Mouse (Mus musculus) stomach, postnatal 0 days (tissue): ENCODE results near the gene Hk1. TPM values are rescaled to one million over a fixed set of nuclear protein-coding genes. Genes with fewer than 3 reads are reported as not detected.

Experiments
- ATAC-seq: fragments of 200-750 bp; cut with Nextera tagmentation; 2 replicates; pipeline ENCODE4 v1.8.0; 2017; ENCODE audit not compliant: low FRiP score, low TSS enrichment
- DNase-seq: peaks from one replicate; pipeline ENCODE4 v3.0.0-alpha.2; 2016; ENCODE audit warnings: low spot score
- H3K27ac ChIP-seq: fragments of 300-500 bp; sonication (generic); replicated peaks from 2 replicates; pipeline ENCODE4 v1.5.1; 2014; ENCODE audit warnings: mild to moderate bottlenecking, control low read depth
- H3K27me3 ChIP-seq: fragments of 300-500 bp; sonication (generic); 2 replicates; pipeline ENCODE4 v1.6.1; 2014; ENCODE audit warnings: low read length; ENCODE audit not compliant: control insufficient read depth, insufficient read depth
- H3K36me3 ChIP-seq: fragments of 300-500 bp; sonication (generic); 2 replicates; pipeline ENCODE4 v1.6.1; 2014; ENCODE audit warnings: low read length, mixed read lengths; ENCODE audit not compliant: control insufficient read depth, insufficient read depth
- H3K4me1 ChIP-seq: fragments of 300-500 bp; sonication (generic); replicated peaks from 2 replicates; pipeline ENCODE4 v1.6.1; 2014; ENCODE audit warnings: antibody characterized with exemption; ENCODE audit not compliant: control insufficient read depth, insufficient read depth
- H3K4me2 ChIP-seq: fragments of 300-500 bp; sonication (generic); replicated peaks from 2 replicates; pipeline ENCODE4 v1.6.1; 2014; ENCODE audit warnings: low read depth, mild to moderate bottlenecking, control low read depth, moderate library complexity
- H3K4me3 ChIP-seq: fragments of 300-500 bp; sonication (generic); 2 replicates; pipeline ENCODE4 v1.5.1; 2014; ENCODE audit warnings: low read depth, low read length, control low read depth
- H3K9ac ChIP-seq: fragments of 300-500 bp; sonication (generic); 2 replicates; pipeline ENCODE4 v1.6.1; 2014; ENCODE audit warnings: mild to moderate bottlenecking, low read length, control low read depth, mixed read lengths
- H3K9me3 ChIP-seq: fragments of 300-500 bp; sonication (generic); 2 replicates; pipeline ENCODE4 v1.6.1; 2016; ENCODE audit warnings: low read length; ENCODE audit not compliant: control insufficient read depth
- CTCF ChIP-seq: IDR thresholded peaks from 2 replicates; pipeline ENCODE4 v1.5.1; 2016; ENCODE audit warnings: antibody characterized with exemption, low read depth, mild to moderate bottlenecking, moderate library complexity
- EP300 ChIP-seq: optimal IDR thresholded peaks from 2 replicates; pipeline ENCODE3; 2016; ENCODE audit warnings: antibody characterized with exemption
- WGBS: fragments of 180-500 bp; shearing (Covaris S2); extraction: QIAGEN DNeasy Blood & Tissue Kit; methylation state at CpG from one replicate; pipeline ENCODE4 v1.1.7; 2014; 5-methylcytosine and 5-hydroxymethylcytosine counted together
- polyA plus RNA-seq: library from polyadenylated mRNA; unstranded; fragments of >200 nt; fragmentation: Nextera tagmentation; extraction: Ambion mirVana; gene quantifications from 2 replicates; pipeline ENCODE4 v1.2.1, GENCODE M21; 2015

The Hk1 gene
- polyA plus RNA-seq, 1 experiment from 2014 or later, result 36.5 TPM

DNA sequence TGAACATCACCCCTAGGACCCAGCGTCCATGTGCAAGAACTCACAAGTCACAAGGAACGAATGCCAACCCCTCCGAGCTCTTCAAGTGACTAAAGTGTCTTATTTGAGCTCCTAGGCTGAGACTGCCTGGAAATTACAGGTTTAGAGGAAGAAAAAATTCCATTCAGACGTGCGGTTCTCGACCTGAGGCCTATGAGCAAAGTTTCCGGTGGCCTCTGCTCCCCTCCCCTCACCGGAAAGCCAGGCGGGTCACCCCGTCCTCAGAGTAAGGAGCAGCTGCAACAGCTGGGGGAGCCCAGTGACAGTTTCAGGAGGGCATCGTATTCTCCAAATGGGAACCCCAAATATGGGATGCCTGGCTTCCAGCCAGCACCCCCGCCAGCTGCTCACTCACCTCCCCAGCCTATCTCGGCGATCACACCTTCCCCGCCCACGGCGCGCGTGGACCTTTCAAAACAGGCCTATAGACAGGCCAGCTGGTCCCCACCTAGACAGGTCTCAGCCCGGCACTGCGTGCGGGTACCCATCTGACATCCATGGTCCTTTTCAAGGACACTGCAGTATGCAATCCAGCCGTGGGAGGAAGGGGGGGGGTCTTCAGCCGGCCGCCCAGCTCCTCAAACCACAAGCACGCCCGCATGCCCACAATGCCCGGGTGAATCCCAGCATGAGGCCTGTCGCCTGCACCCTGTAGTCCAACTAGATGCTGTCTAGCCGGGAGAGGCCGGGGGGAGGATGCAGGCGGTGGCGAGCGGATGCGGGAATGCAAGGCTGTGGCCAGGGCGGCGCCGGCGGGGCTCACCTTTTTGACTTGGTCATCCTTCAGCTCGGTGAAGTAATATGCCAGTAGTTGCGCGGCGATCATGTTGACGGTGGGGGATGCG is 40.3 kb downstream of the Hk1 start:
- DNase-seq, result peak; percentile 53

DNA sequence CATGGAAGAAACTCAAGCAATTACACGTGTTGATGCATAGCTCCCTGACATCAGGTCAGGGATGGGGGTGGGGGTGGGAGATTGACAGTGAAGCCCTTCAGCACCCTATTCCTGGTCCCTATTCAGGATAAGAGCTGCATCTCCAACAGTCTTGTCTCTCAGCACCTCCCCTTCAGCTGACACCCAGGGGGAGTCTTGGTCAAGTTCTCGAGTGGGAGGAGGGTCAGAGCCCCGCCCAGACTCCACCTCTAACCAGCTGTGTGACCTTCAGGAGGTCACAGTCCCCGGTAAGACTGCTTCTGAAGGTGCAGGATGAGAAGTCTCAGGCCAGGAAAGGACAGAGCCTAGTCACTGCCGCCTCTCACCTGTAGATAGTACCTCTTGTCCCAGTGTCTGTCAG is 41.1 kb downstream of the Hk1 start:
- Histone ChIP-seq H3K9ac (peak overlapping the region; percentile 76; the same call in 1 of the 2 replicates), H3K9me3 (no peaks in the 10 kb centered on the region), H3K4me3 (peak overlapping the region; percentile 77), H3K27me3 (no peaks in the 10 kb centered on the region), H3K4me2 (peak overlapping the region; percentile 90), H3K36me3 (no peaks in the 10 kb centered on the region), H3K27ac (peak overlapping the region; percentile 92), H3K4me1 (peaks cover 10% of the 10 kb centered on the region)
- ATAC-seq, result no peak
- TF ChIP-seq CTCF (no peak), EP300 (no peak)
- DNase-seq, result no peak
- WGBS, result 25% methylated on average over 5 of the region's 5 CpGs

More for the DNA sequence above, 40.3 kb downstream of the Hk1 start:
- Histone ChIP-seq H3K9ac (peak overlapping the region; percentile 76), H3K27me3 (no peaks in the 10 kb centered on the region), H3K4me2 (peak overlapping the region; percentile 90), H3K27ac (peak overlapping the region; percentile 92), H3K36me3 (no peaks in the 10 kb centered on the region), H3K9me3 (no peaks in the 10 kb centered on the region), H3K4me1 (peaks cover 10% of the 10 kb centered on the region), H3K4me3 (peak overlapping the region; percentile 77)
- no peak for TF ChIP-seq CTCF
- no peak for TF ChIP-seq EP300
- WGBS, result 3% methylated on average over 44 of the region's 45 CpGs
- ATAC-seq, result peak; percentile 13

DNA sequence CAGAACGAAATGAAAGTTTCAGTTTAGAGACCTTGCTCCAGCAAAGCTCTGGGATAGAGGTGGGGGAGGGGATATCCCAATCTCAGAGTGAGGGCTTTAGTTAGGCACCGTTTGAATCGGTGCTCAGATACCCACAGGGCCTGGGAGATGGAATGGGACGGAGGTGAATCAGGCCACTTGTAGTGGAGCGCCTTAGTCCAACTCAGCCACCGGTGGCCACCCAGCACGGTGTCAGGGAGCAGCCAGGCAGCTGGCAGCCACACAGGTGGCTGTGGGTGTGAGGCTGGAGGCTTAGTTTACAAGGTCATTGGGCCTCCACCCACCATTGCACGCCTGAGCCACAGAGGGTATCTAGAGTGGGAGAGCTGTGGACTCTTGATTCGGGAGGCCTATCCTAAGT is 41.5 kb downstream of the Hk1 start:
- TF ChIP-seq EP300 (no peak), CTCF (no peak)
- peak overlapping the region; percentile 18; the same call in 1 of the 2 replicates for H3K9ac ChIP-seq
- H3K4me1 ChIP-seq, result peaks cover 10% of the 10 kb centered on the region
- no peaks in the 10 kb centered on the region for H3K9me3 ChIP-seq
- H3K27me3 ChIP-seq, result no peaks in the 10 kb centered on the region
- DNase-seq (peak; percentile 43), ATAC-seq (no peak)
- WGBS, result 41% methylated on average over 9 of the region's 9 CpGs
- H3K27ac ChIP-seq, result peak overlapping the region; percentile 92
- H3K4me3 ChIP-seq, result no peak overlapping the region
- H3K36me3 ChIP-seq, result no peaks in the 10 kb centered on the region
- peak overlapping the region; percentile 90 for H3K4me2 ChIP-seq

DNA sequence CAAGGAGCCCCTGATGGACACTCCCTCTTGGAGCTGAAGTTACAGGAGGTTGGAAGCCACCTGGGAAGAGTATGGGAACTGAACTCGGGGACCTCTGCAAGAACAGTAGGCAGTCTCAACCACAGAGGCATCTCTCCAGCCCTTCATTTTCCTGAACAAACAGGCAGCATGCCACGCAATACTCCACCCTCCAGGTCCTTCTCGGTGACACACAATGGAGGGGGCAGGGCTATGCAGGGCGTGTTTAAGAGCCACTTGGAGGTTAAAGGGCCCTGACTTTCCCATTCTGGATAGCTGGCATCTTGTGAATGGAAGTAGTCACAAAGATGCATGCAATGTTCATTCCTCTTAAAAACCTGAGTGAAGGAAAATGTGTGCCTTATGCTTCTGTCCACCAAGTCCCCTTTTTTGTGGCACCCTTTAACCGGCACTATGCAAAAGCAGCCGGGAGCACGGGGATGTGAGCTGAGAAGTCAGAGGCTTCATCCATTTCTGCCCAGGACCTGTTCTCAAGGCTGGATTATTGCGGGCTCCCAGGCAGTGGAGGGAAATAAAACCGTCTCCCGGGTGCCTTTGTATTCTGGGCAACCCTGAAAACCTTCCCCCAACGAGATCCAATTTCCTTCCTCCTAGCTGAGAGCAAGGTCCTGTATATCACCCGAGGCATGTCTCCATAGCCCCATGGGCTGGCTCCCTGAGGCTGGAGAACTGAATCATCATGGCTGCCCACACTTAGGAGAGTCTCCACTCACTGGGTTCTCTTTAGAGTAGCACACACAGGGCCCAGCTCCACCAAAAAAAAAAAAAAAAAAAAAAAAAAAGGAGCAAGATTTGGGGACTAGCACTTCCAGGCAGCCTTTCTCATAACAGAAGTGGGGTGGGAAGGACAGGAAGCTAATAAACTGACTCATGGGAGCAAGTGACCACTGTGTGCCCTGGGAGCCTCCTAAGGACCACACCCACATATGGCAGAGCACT is 42.8 kb downstream of the Hk1 start:
- peak; percentile 85 for DNase-seq
- peak overlapping the region; percentile 82 for H3K27ac ChIP-seq

DNA sequence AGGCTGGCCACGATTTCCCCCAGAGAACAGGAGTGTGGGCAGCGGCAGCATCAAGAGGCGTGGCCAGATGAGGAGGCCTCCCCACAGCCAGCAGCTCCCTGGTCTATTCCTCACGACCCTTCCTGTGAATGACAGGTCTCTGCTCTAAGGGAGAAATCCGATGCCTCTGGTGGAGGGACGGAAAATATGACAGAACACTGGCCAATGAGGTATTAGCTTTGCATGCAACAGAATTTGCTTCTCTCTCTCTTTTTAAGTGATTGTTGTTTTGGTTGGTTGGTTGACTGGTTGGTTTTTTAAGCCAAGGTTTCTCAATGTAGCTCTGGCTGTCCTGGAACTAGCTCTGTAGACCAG is 44.3 kb downstream of the Hk1 start:
- no peak for DNase-seq

More for the DNA sequence above, 42.8 kb downstream of the Hk1 start:
- no peak overlapping the region for H3K9ac ChIP-seq
- ATAC-seq, result peak; percentile 56
- TF ChIP-seq CTCF (no peak), EP300 (no peak)
- H3K36me3 ChIP-seq, result no peaks in the 10 kb centered on the region
- H3K27me3 ChIP-seq, result no peaks in the 10 kb centered on the region
- no peak overlapping the region for H3K4me3 ChIP-seq
- H3K9me3 ChIP-seq, result no peaks in the 10 kb centered on the region
- H3K4me2 ChIP-seq, result no peak overlapping the region; the same call in 1 of the 2 replicates
- peaks cover 10% of the 10 kb centered on the region for H3K4me1 ChIP-seq
- WGBS, result 40% methylated on average over 12 of the region's 12 CpGs

More for the DNA sequence above, 44.3 kb downstream of the Hk1 start:
- Histone ChIP-seq H3K9ac (no peak overlapping the region), H3K36me3 (no peaks in the 10 kb centered on the region), H3K4me2 (no peak overlapping the region), H3K9me3 (no peaks in the 10 kb centered on the region), H3K4me1 (peaks cover 10% of the 10 kb centered on the region), H3K4me3 (no peak overlapping the region), H3K27me3 (no peaks in the 10 kb centered on the region), H3K27ac (peak overlapping the region; percentile 82; the same call in 1 of the 2 replicates)
- 29% methylated on average over 6 of the region's 6 CpGs for WGBS
- no peak for ATAC-seq
- TF ChIP-seq EP300, result no peak
- no peak for TF ChIP-seq CTCF
